23 mouse cellular contexts compared by ENCODE assay signal in genomic region chr14:34041241-34041640, GRCm38 (mm10). TPM values are rescaled to one million over a fixed set of nuclear protein-coding genes. Genes with fewer than 3 reads are reported as not detected.
"Had no signal": no experiment of that assay in that cellular context is flagged by ENCODE, and none has a peak within 500 bp of the region (broad histone marks: within the 10 kb centered on the region; RNA-seq: fewer than 3 reads in every experiment).

No protein-coding gene starts in this region.

- H3K27me3 ChIP-seq: neural tube, embryonic 15.5 days; stomach, embryonic 15.5 days had no signal

- H3K4me1 ChIP-seq: neural tube, embryonic 15.5 days; stomach, embryonic 15.5 days had no signal

- H3K4me2 ChIP-seq: neural tube, embryonic 15.5 days; stomach, embryonic 15.5 days had no signal

- H3K9me3 ChIP-seq: neural tube, embryonic 15.5 days; stomach, embryonic 15.5 days had no signal

- H3K36me3 ChIP-seq: neural tube, embryonic 15.5 days; stomach, embryonic 15.5 days had no signal

- H3K4me3 ChIP-seq: neural tube, embryonic 15.5 days; stomach, embryonic 15.5 days had no signal

- DNase-seq: retina, postnatal 1 day; right cerebral cortex, adult 18-20 months; right cerebral cortex, postnatal 14 days; right cerebral cortex, postnatal 25 days; right cerebral cortex, postnatal 4 days; spleen, adult 18-20 months; thymus, adult 18-20 months; thymus, adult 2 months; thymus, postnatal 14 days; thymus, postnatal 25 days; thymus, postnatal 36 days; thymus, postnatal 4 days had no signal

- H3K27ac ChIP-seq: neural tube, embryonic 15.5 days; stomach, embryonic 15.5 days; stomach, postnatal 0 days had no signal

- H3K9ac ChIP-seq: neural tube, embryonic 15.5 days; stomach, embryonic 15.5 days had no signal

RNA-seq across cellular contexts. Expression of gene Antxrl, which starts 11.3 kb away (rescaled TPM):
- total RNA-seq: neutrophil, adult 5-6 weeks had no signal
- polyA plus RNA-seq: neural tube, embryonic 14.5 days; neural tube, embryonic 15.5 days; small intestine, adult 2 months; spleen, adult 2 months; stomach, embryonic 14.5 days; stomach, embryonic 15.5 days; stomach, embryonic 16.5 days; stomach, postnatal 0 days; thymus, postnatal 0 days; urinary bladder, adult 2 months had no signal

RNA-seq across cellular contexts. Expression of gene Gm5460, which starts 24.7 kb away (rescaled TPM):
- total RNA-seq: neutrophil, adult 5-6 weeks had no signal
- polyA plus RNA-seq: neural tube, embryonic 14.5 days; neural tube, embryonic 15.5 days; small intestine, adult 2 months; spleen, adult 2 months; stomach, embryonic 14.5 days; stomach, embryonic 15.5 days; stomach, embryonic 16.5 days; stomach, postnatal 0 days; thymus, postnatal 0 days had no signal

RNA-seq across cellular contexts. Expression of gene Gm30083, which starts 26.3 kb away (rescaled TPM):
- total RNA-seq: neutrophil, adult 5-6 weeks had no signal
- polyA plus RNA-seq: neural tube, embryonic 14.5 days; neural tube, embryonic 15.5 days; small intestine, adult 2 months; spleen, adult 2 months; stomach, embryonic 14.5 days; stomach, embryonic 15.5 days; stomach, embryonic 16.5 days; stomach, postnatal 0 days; thymus, adult 2 months; thymus, postnatal 0 days had no signal

RNA-seq across cellular contexts. Expression of gene Anxa8, which starts 44.5 kb away (rescaled TPM):
- polyA plus RNA-seq: neural tube, embryonic 14.5 days had no signal
